Mouse (Mus musculus) heart, postnatal 0 days (tissue): ENCODE data around the gene Usp21.

Source experiments
- CTCF ChIP-seq: IDR thresholded peaks from 2 replicates; pipeline ENCODE4 v1.5.1; 2016; ENCODE audit warnings: antibody characterized with exemption, control low read depth, low read depth
- EP300 ChIP-seq: IDR thresholded peaks from 2 replicates; pipeline ENCODE4 v1.6.1; 2016; ENCODE audit warnings: antibody characterized with exemption, low read depth

GRCm38 (mm10) chr1:171275144-171275734 lies 12.6 kb downstream of the Usp21 start:
- no peak for TF ChIP-seq CTCF
- TF ChIP-seq EP300: no peak
